Mouse (Mus musculus) embryo, embryonic 11.5 days (tissue): ENCODE data around the gene Ywhag.

ENCODE experiments used
- DNase-seq: peaks from one replicate; pipeline ENCODE4 v3.0.0-alpha.2; 2012; ENCODE audit warnings: low read depth, low spot score

Gene Ywhag

GRCm38 (mm10) chr5:135934481-135935175 is at the start of gene Ywhag:
Gene Ywhag (minus strand): TSS chr5:135934616.
- peak; percentile 93 for DNase-seq

GRCm38 (mm10) chr5:135982398-135982797 is 48.0 kb upstream of the Ywhag start:
- DNase-seq: no peak

DNA sequence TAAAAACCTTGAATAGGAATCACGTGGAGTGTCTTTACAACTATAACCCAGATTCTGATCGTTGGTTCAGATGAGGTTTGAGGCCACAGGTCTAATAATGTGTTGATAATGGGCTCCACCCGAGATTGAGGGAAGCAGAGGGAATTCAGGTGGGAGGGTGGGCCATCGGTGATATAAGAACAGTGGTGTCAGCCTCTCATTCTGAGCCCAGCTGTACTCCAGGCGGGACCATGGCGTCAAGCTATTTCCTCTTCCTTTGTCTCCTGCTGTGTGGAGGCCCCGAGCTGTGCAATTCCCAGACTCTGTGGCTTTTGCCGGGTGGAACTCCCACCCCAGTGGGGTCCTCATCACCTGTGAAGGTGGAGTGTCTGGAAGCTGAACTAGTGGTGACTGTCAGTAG is 45.5 kb upstream of the Ywhag start, which contains the start of gene Zp3:
Zp3 (plus strand) TSS at position 196 of the 400 bp plus-strand sequence.
- no peak for DNase-seq

DNA sequence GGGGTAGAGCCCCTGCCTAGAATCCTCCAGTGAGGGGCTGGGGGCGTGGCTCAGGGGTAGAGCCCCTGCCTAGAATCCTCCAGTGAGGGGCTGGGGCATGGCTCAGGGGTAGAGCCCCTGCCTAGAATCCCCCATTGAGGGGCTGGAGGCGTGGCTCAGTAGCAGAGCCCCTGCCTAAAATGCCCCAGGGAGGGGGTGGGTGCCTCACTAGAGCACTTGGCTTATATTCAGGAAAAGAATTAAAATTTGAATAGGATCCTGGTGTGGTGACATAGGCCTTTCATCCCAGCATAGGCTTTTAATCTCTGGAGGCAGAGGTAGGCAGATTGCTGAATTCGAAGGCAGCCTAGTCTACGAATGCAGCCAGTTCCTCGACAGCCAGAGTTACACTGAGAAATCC is 45.0 kb upstream of the Ywhag start:
- no peak for DNase-seq

DNA sequence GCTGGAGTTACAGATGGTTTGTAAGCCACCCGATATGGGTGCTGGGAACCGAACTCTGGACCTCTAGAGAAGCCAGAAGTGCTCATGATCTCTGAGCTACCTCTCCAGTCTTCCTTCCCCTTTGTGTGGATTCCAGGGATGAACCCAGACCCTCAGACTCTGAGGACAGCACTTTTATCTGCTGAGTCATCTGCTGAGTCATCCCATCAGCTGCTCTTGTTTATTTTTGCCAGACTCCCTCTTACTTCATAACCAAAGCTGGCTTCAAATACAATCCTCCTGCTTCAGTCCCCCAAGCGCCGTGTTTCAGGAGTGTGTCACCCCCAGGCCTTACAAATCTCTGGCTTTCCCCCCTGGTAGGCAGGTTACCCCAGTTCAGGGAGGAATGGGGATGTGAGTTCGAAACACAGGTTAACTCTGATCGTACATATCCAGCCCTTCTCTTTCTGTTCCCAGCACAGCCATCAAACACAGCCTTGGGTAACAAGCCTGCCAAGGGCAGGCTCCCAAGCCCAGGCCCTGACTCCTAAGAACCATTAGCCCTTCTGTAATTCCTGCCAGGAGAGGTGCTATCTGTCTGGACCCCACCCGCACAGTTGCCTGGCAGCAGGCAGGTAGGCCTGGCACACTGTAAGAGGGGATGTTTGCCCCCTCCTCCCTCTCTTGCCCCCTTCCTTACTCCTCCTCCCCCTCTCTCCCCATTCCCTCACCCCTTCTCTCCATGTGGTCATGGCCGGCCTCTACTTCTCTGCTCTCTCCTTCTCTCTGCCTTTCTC is 41.7 kb upstream of the Ywhag start:
- no peak for DNase-seq

GRCm38 (mm10) chr5:135974365-135974764 is 39.9 kb upstream of the Ywhag start, which contains the start of gene Ssc4d:
Gene Ssc4d (minus strand): TSS chr5:135974531.
- DNase-seq: no peak

- DNase-seq: no peak
Measured at GRCm38 (mm10) chr5:135971876-135972275, 37.5 kb upstream of the Ywhag start.

GRCm38 (mm10) chr5:135970247-135970646 is 35.8 kb upstream of the Ywhag start:
- DNase-seq: no peak

- DNase-seq: no peak
Measured at GRCm38 (mm10) chr5:135968781-135969180, 34.4 kb upstream of the Ywhag start.

- no peak for DNase-seq
Measured at GRCm38 (mm10) chr5:135966866-135967265, 32.5 kb upstream of the Ywhag start.

GRCm38 (mm10) chr5:135965501-135965930 is 31.1 kb upstream of the Ywhag start:
- DNase-seq: no peak

DNA sequence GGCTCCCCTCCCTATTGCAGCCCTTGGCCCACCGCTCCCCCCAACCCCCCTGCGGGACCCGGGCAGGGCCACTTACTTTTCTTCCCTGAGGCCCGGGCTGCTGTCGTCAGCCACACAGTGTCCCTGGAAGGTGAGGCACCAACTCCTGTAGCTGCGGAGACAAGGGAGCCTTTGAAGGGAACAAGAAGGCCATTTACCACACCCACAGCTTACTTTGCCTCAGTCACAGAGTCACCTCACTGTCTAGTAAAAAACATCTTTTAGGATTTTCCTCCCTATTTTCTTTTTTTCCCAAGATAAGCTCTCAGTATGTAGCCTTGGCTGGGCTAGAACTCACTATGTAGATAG is 28.8 kb upstream of the Ywhag start:
- no peak for DNase-seq

- peak; percentile 98 for DNase-seq
Measured at GRCm38 (mm10) chr5:135962492-135963279, 28.3 kb upstream of the Ywhag start.

DNA sequence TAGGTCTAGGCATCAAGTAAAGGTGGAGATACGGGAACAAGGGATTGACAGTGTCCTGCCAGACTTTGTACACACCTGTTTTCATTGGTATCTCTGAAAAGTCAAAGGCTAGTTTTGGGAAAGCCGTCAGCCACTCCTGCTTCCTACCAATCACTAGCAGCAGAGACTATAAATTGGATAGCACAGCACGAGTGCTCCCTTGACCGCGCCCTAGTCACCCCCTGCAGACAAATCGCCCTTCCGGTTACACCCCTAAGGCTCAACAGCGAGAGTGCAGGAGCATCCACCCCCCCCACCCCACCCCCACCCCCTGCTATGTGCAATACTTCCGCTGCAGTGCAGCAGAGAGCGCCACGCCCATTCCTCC is 27.7 kb upstream of the Ywhag start:
- no peak for DNase-seq

DNA sequence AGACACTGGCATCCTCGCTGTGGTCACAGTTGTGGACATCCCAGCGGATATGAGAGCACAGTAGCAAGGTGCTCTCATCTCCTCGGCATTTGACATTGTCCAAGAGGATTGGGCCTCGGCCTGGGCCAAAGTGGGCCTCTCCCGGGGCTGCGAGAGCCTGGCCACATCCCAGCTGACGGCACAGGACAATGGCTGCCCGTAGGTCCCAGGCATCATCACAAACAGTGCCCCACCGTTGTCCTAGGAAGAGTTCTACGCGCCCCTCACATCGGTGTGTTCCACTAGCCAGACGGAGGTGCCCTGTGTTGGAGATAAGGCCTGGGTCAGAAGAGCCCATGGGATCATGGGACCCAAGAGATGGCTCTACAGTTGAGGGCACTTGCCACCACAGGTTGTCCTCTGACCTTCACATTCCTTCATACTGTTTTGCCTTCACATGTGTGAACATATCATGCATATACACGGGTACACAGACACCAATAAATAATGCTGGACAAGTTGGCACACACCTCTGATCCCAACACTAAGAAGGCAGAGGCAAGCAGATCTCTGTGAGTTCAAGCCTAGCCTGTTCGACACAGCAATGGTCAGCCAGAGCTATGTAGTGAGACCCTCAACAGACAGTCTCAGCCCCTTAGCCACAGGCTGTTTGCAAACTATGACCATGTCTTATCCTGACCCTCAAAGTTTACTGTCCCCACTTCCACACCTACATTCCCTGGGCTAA is 26.7 kb upstream of the Ywhag start:
- no peak for DNase-seq

- DNase-seq: no peak
Measured at GRCm38 (mm10) chr5:135959911-135960310, 25.5 kb upstream of the Ywhag start.

DNA sequence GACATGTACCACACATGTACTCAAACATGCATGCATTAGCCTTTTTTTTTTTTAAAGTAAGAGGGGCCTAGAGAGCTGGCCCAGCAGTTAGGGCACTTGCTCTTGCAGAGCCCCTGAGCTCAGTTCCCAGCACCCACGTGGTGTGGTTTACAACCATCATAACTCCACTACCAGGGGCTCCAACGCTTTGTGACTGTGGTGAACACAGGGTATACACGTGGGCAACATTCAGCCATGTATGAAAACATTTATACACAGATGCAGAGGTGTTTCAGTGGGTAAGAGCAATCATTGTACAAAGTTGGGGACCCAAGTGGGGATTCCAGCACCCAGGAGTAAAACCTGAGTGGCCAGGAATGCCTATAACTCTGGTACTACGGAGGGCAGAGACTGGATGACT is 24.0 kb upstream of the Ywhag start:
- DNase-seq: no peak

DNA sequence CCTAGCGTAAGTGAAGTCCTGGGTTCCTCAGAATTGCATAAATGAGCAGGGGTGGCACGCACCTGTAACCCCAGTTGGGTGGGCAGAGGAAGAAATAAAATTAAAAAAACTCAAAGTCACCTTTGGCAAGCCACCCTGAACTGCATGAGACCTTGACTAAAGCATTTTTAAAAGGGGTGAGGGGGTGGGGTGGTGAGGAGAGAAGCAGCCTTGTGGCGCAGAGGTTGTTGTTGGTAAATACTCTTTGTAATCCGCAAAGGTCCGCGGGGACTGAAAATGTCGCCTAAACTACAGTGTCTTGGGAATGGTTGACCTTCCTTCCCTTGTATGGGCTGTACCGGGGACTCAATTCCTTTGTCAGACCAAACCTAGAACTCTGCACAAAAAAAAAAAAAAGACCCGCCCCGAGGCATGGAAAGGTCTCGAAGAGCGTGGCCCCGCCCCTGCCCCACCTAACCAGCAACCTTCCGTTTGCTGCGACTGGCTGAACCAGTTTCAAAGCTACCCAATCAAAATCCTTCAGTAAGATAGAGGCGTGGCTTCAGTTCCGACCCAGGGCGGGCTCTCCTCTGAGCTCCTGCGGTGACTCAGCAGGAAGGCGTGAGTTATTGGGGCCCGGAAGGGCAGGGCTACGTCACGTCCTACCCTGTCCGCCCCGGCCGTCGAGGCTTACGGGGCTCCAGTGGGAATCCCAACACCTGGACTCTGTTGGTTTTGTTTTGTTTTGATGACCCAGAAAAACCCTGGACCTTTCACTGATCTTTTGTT is 23.0 kb upstream of the Ywhag start:
- peak; percentile 94 for DNase-seq

- no peak for DNase-seq
Measured at GRCm38 (mm10) chr5:135956300-135957206, 22.1 kb upstream of the Ywhag start.

GRCm38 (mm10) chr5:135952830-135953229 is 18.4 kb upstream of the Ywhag start:
- no peak for DNase-seq
